Comparison of ENCODE assay signal across 1 mouse cellular context in genomic region chr19:29851036-29851690, GRCm38 (mm10).
TF ChIP-seq lines count a peak whose summit lies in the region.

No protein-coding gene starts in this region.

TF ChIP-seq in myocyte, 11 proteins besides CTCF, POLR2A, EP300 and RAD21 (continued from another document):
- no peak for TF ChIP-seq SRF (IDR thresholded peaks at IDR 0.05; ENCODE audit: control insufficient read depth, insufficient read length, low read depth)
- TF ChIP-seq REST (IDR thresholded peaks at IDR 0.05; ENCODE audit: insufficient read depth, insufficient read length): no peak
- no peak for TF ChIP-seq TCF12 (IDR thresholded peaks at IDR 0.05; ENCODE audit: insufficient read depth, poor library complexity, severe bottlenecking)
- no peak for TF ChIP-seq TCF3 (IDR thresholded peaks at IDR 0.05; ENCODE audit: insufficient read length, low read depth)
- TF ChIP-seq MYOD1 (IDR thresholded peaks at IDR 0.05; ENCODE audit: control insufficient read depth in 1 of 3, insufficient read length in 2 of 3, low read depth in 2 of 3): no peak
- no peak for TF ChIP-seq MAX (IDR thresholded peaks at IDR 0.05; ENCODE audit: low read depth)
- no peak for TF ChIP-seq MYOG (IDR thresholded peaks at IDR 0.05; ENCODE audit: control insufficient read depth in 1 of 3, insufficient read depth in 1 of 3, insufficient read length in 2 of 3, low read depth in 2 of 3)
- no peak for TF ChIP-seq CEBPB (IDR thresholded peaks at IDR 0.05; ENCODE audit: insufficient read depth, poor library complexity, severe bottlenecking)
